In genomic region chr10:75586553-75586879, GRCm38 (mm10) we compare ENCODE assay signal across 11 mouse cellular contexts. TPM values are rescaled to one million over a fixed set of nuclear protein-coding genes. Genes with fewer than 3 reads are reported as not detected.
DNase-seq lines count a peak whose midpoint lies in the region; ATAC-seq lines count a peak whose summit lies in the region.
"Had no signal": no experiment of that assay in that cellular context is flagged by ENCODE, and none has a peak within 500 bp of the region (broad histone marks: within the 10 kb centered on the region; RNA-seq: fewer than 3 reads in every experiment).

No protein-coding gene starts in this region.

- H3K9ac ChIP-seq in hindbrain, embryonic 11.5 days (ENCODE audit: low read depth, low read length), result no peak overlapping the region
- no peak overlapping the region for H3K9ac ChIP-seq in midbrain, embryonic 12.5 days (replicated peaks)
- H3K9ac ChIP-seq in midbrain, embryonic 14.5 days (replicated peaks; ENCODE audit: low read length), result no peak overlapping the region
- no peak overlapping the region for H3K9ac ChIP-seq in hindbrain, embryonic 15.5 days
- no peak overlapping the region for H3K9ac ChIP-seq in neural tube, embryonic 15.5 days (replicated peaks)

- H3K27ac ChIP-seq in hindbrain, embryonic 10.5 days, result peak overlapping the region; percentile 62
- no peak overlapping the region for H3K27ac ChIP-seq in hindbrain, embryonic 11.5 days (ENCODE audit: low read depth, low read length)
- no peak overlapping the region for H3K27ac ChIP-seq in midbrain, embryonic 12.5 days (replicated peaks)
- H3K27ac ChIP-seq in midbrain, embryonic 14.5 days (replicated peaks; ENCODE audit: low read depth, low read length), result no peak overlapping the region
- H3K27ac ChIP-seq in hindbrain, embryonic 15.5 days (replicated peaks), result no peak overlapping the region
- H3K27ac ChIP-seq in neural tube, embryonic 15.5 days (replicated peaks), result no peak overlapping the region
- H3K27ac ChIP-seq: embryonic facial prominence, embryonic 12.5 days had no signal

- peaks cover 25% of the 10 kb centered on the region for H3K4me1 ChIP-seq in hindbrain, embryonic 10.5 days (replicated peaks)
- 0 out of 2 replicates have a peak, but pooled peaks cover 2% of the 10 kb centered on the region for H3K4me1 ChIP-seq in hindbrain, embryonic 11.5 days (replicated peaks; ENCODE audit: control insufficient read depth, insufficient read depth, low read length)
- peaks cover 8% of the 10 kb centered on the region for H3K4me1 ChIP-seq in midbrain, embryonic 12.5 days
- no peaks in the 10 kb centered on the region; the same call in 1 of the 2 replicates for H3K4me1 ChIP-seq in midbrain, embryonic 14.5 days (ENCODE audit: control insufficient read depth, insufficient read depth, low read length)
- peaks cover 17% of the 10 kb centered on the region for H3K4me1 ChIP-seq in hindbrain, embryonic 15.5 days (replicated peaks)
- peaks cover 19% of the 10 kb centered on the region for H3K4me1 ChIP-seq in neural tube, embryonic 15.5 days

- H3K4me2 ChIP-seq in hindbrain, embryonic 11.5 days (replicated peaks; ENCODE audit: low read depth, low read length), result no peak overlapping the region
- H3K4me2 ChIP-seq in midbrain, embryonic 12.5 days (replicated peaks), result no peak overlapping the region
- H3K4me2 ChIP-seq in midbrain, embryonic 14.5 days (ENCODE audit: low read length), result no peak overlapping the region
- no peak overlapping the region for H3K4me2 ChIP-seq in hindbrain, embryonic 15.5 days
- peak overlapping the region; percentile 43; the same call in 1 of the 2 replicates for H3K4me2 ChIP-seq in neural tube, embryonic 15.5 days

- WGBS in hindbrain, embryonic 10.5 days, result 86% methylated on average over 1 of the region's 1 CpGs
- 91% methylated on average over 1 of the region's 1 CpGs for WGBS in hindbrain, embryonic 11.5 days
- 82% methylated on average over 1 of the region's 1 CpGs for WGBS in midbrain, embryonic 12.5 days
- 89% methylated on average over 1 of the region's 1 CpGs for WGBS in midbrain, embryonic 14.5 days
- whole genome bisulfite sequencing in hindbrain, embryonic 15.5 days, result 74% methylated on average over 1 of the region's 1 CpGs
- 83% methylated on average over 1 of the region's 1 CpGs for WGBS in neural tube, embryonic 15.5 days

- DNase-seq in hindbrain, embryonic 10.5 days (ENCODE audit: low spot score), result no peak
- DNase-seq in hindbrain, embryonic 11.5 days (ENCODE audit: low spot score), result no peak
- no peak for DNase-seq in midbrain, embryonic 14.5 days
- no peak for DNase-seq in layer of hippocampus, adult 9-11 months
- no peak for DNase-seq in B cell, adult 2 months

- no peaks in the 10 kb centered on the region for H3K9me3 ChIP-seq in hindbrain, embryonic 10.5 days
- H3K9me3 ChIP-seq in hindbrain, embryonic 11.5 days (ENCODE audit: control insufficient read depth, low read length), result no peaks in the 10 kb centered on the region
- H3K9me3 ChIP-seq in midbrain, embryonic 12.5 days, result no peaks in the 10 kb centered on the region
- H3K9me3 ChIP-seq in midbrain, embryonic 14.5 days (ENCODE audit: control insufficient read depth, low read length), result no peaks in the 10 kb centered on the region
- H3K9me3 ChIP-seq in hindbrain, embryonic 15.5 days, result no peaks in the 10 kb centered on the region
- no peaks in the 10 kb centered on the region for H3K9me3 ChIP-seq in neural tube, embryonic 15.5 days (replicated peaks)
- H3K9me3 ChIP-seq: embryonic facial prominence, embryonic 12.5 days had no signal

- no peaks in the 10 kb centered on the region for H3K36me3 ChIP-seq in hindbrain, embryonic 10.5 days
- no peaks in the 10 kb centered on the region for H3K36me3 ChIP-seq in hindbrain, embryonic 11.5 days (ENCODE audit: control insufficient read depth, insufficient read depth, low read length)
- H3K36me3 ChIP-seq in midbrain, embryonic 12.5 days, result no peaks in the 10 kb centered on the region
- H3K36me3 ChIP-seq in midbrain, embryonic 14.5 days (ENCODE audit: control insufficient read depth, insufficient read depth, low read length), result no peaks in the 10 kb centered on the region
- no peaks in the 10 kb centered on the region for H3K36me3 ChIP-seq in hindbrain, embryonic 15.5 days
- H3K36me3 ChIP-seq in neural tube, embryonic 15.5 days, result no peaks in the 10 kb centered on the region
- H3K36me3 ChIP-seq: embryonic facial prominence, embryonic 12.5 days had no signal

- H3K4me3 ChIP-seq in hindbrain, embryonic 10.5 days, result no peak overlapping the region
- H3K4me3 ChIP-seq in hindbrain, embryonic 11.5 days (ENCODE audit: low read depth, low read length), result no peak overlapping the region
- no peak overlapping the region for H3K4me3 ChIP-seq in midbrain, embryonic 12.5 days
- no peak overlapping the region for H3K4me3 ChIP-seq in midbrain, embryonic 14.5 days (replicated peaks; ENCODE audit: low read depth, low read length)
- no peak overlapping the region for H3K4me3 ChIP-seq in hindbrain, embryonic 15.5 days
- H3K4me3 ChIP-seq in neural tube, embryonic 15.5 days (replicated peaks), result no peak overlapping the region
- H3K4me3 ChIP-seq: myocyte had no signal

- H3K27me3 ChIP-seq in hindbrain, embryonic 10.5 days (ENCODE audit: insufficient read depth, poor library complexity, severe bottlenecking), result peaks cover 14% of the 10 kb centered on the region
- peaks cover 4% of the 10 kb centered on the region for H3K27me3 ChIP-seq in hindbrain, embryonic 11.5 days (ENCODE audit: control insufficient read depth, insufficient read depth, low read length)
- peaks cover 22% of the 10 kb centered on the region for H3K27me3 ChIP-seq in midbrain, embryonic 12.5 days
- no peaks in the 10 kb centered on the region for H3K27me3 ChIP-seq in midbrain, embryonic 14.5 days (ENCODE audit: control insufficient read depth, insufficient read depth, low read length)
- H3K27me3 ChIP-seq in hindbrain, embryonic 15.5 days, result no peaks in the 10 kb centered on the region
- H3K27me3 ChIP-seq in neural tube, embryonic 15.5 days (replicated peaks), result 0 out of 2 replicates have a peak, but pooled peaks cover 4% of the 10 kb centered on the region

- no peak; the same call in 1 of the 2 replicates for ATAC-seq in hindbrain, embryonic 11.5 days (ENCODE audit: low FRiP score)
- peak; percentile 48; the same call in 1 of the 2 replicates for ATAC-seq in midbrain, embryonic 12.5 days (ENCODE audit: low FRiP score, low read depth)
- ATAC-seq in midbrain, embryonic 14.5 days (ENCODE audit: low FRiP score, low TSS enrichment), result no peak
- ATAC-seq in hindbrain, embryonic 15.5 days (ENCODE audit: low FRiP score, low read depth), result peak; percentile 60
- ATAC-seq in neural tube, embryonic 15.5 days (ENCODE audit: low FRiP score), result no peak; the same call in 1 of the 2 replicates

RNA-seq across cellular contexts. Expression of gene Ggt5, which starts 2.6 kb away (rescaled TPM):
- 0.30 and 0.82 TPM in 2 replicates for polyA plus RNA-seq in hindbrain, embryonic 10.5 days (2016; fragmentation: Nextera tagmentation; extraction: Ambion mirVana)
- polyA plus RNA-seq in hindbrain, embryonic 11.5 days (2014; fragmentation: Nextera tagmentation; extraction: Ambion mirVana), result 0.31 and 0.66 TPM in 2 replicates
- 1.0 and 1.7 TPM in 2 replicates for polyA plus RNA-seq in midbrain, embryonic 12.5 days (2016; fragmentation: Nextera tagmentation; extraction: Ambion mirVana)
- 0.97 and 1.9 TPM in 2 replicates for polyA plus RNA-seq in midbrain, embryonic 14.5 days (2014; fragmentation: Nextera tagmentation; extraction: Ambion mirVana)
- polyA plus RNA-seq in hindbrain, embryonic 15.5 days (2015; fragmentation: Nextera tagmentation; extraction: Ambion mirVana), result 2.8 and 4.5 TPM in 2 replicates
- polyA plus RNA-seq in neural tube, embryonic 15.5 days (2015; fragmentation: Nextera tagmentation; extraction: Ambion mirVana), result 2.2 and 4.8 TPM in 2 replicates
- polyA plus RNA-seq: C2C12 had no signal

RNA-seq across cellular contexts. Expression of gene Ggt1, which starts 25.1 kb away (rescaled TPM):
- polyA plus RNA-seq in hindbrain, embryonic 10.5 days (2016; fragmentation: Nextera tagmentation; extraction: Ambion mirVana), result 3.3 and 3.4 TPM in 2 replicates
- polyA plus RNA-seq in hindbrain, embryonic 11.5 days (2014; fragmentation: Nextera tagmentation; extraction: Ambion mirVana), result 1.7 and 2.2 TPM in 2 replicates
- 1.0 and 1.2 TPM in 2 replicates for polyA plus RNA-seq in midbrain, embryonic 12.5 days (2016; fragmentation: Nextera tagmentation; extraction: Ambion mirVana)
- 2.3 and 2.6 TPM in 2 replicates for polyA plus RNA-seq in midbrain, embryonic 14.5 days (2014; fragmentation: Nextera tagmentation; extraction: Ambion mirVana)
- 1.2 and 1.3 TPM in 2 replicates for polyA plus RNA-seq in hindbrain, embryonic 15.5 days (2015; fragmentation: Nextera tagmentation; extraction: Ambion mirVana)
- polyA plus RNA-seq in neural tube, embryonic 15.5 days (2015; fragmentation: Nextera tagmentation; extraction: Ambion mirVana), result 1.3 and 2.0 TPM in 2 replicates

RNA-seq across cellular contexts. Expression of gene Lrrc75b, which starts 26.4 kb away (rescaled TPM):
- polyA plus RNA-seq in hindbrain, embryonic 10.5 days (2016; fragmentation: Nextera tagmentation; extraction: Ambion mirVana), result 2.8 and 6.6 TPM in 2 replicates
- polyA plus RNA-seq in hindbrain, embryonic 11.5 days (2014; fragmentation: Nextera tagmentation; extraction: Ambion mirVana), result 4.8 and 6.2 TPM in 2 replicates
- polyA plus RNA-seq in midbrain, embryonic 12.5 days (2016; fragmentation: Nextera tagmentation; extraction: Ambion mirVana), result 10.0 and 10.3 TPM in 2 replicates
- polyA plus RNA-seq in midbrain, embryonic 14.5 days (2014; fragmentation: Nextera tagmentation; extraction: Ambion mirVana), result 30.4 and 32.9 TPM in 2 replicates
- 38.7 and 42.4 TPM in 2 replicates for polyA plus RNA-seq in hindbrain, embryonic 15.5 days (2015; fragmentation: Nextera tagmentation; extraction: Ambion mirVana)
- polyA plus RNA-seq in neural tube, embryonic 15.5 days (2015; fragmentation: Nextera tagmentation; extraction: Ambion mirVana), result 33.0 and 36.3 TPM in 2 replicates

RNA-seq across cellular contexts. Expression of gene Susd2, which starts 57.3 kb away (rescaled TPM):
- polyA plus RNA-seq in hindbrain, embryonic 10.5 days (2016; fragmentation: Nextera tagmentation; extraction: Ambion mirVana), result 2.0 and 3.0 TPM in 2 replicates
- polyA plus RNA-seq in hindbrain, embryonic 11.5 days (2014; fragmentation: Nextera tagmentation; extraction: Ambion mirVana), result 2.1 and 2.7 TPM in 2 replicates
- polyA plus RNA-seq in midbrain, embryonic 12.5 days (2016; fragmentation: Nextera tagmentation; extraction: Ambion mirVana), result 2.0 and 2.4 TPM in 2 replicates
- 2.3 and 2.5 TPM in 2 replicates for polyA plus RNA-seq in midbrain, embryonic 14.5 days (2014; fragmentation: Nextera tagmentation; extraction: Ambion mirVana)
- polyA plus RNA-seq in hindbrain, embryonic 15.5 days (2015; fragmentation: Nextera tagmentation; extraction: Ambion mirVana), result 7.9 and 8.1 TPM in 2 replicates
- 16.0 and 16.9 TPM in 2 replicates for polyA plus RNA-seq in neural tube, embryonic 15.5 days (2015; fragmentation: Nextera tagmentation; extraction: Ambion mirVana)

Comparison
In these comparisons a context has a peak if more than half of its experiments do, and no peak if none do; other contexts are left out.
1. ATAC-seq: peak in midbrain, embryonic 12.5 days (single experiment) and hindbrain, embryonic 15.5 days (single experiment); none in hindbrain, embryonic 11.5 days (single experiment), midbrain, embryonic 14.5 days (single experiment) and neural tube, embryonic 15.5 days (single experiment).